Mouse (Mus musculus): ENCODE measurements around the gene Pak4. TPM values are rescaled to one million over a fixed set of nuclear protein-coding genes. Genes with fewer than 3 reads are reported as not detected.
"Not testable (repeated sequence)": the region's sequence is repeated elsewhere in the genome, so short reads cannot be mapped to it uniquely, and the experiment has no call there.

The Pak4 gene
- polyA plus RNA-seq, 1 experiment from 2014 or later, result 15.6 TPM

DNA sequence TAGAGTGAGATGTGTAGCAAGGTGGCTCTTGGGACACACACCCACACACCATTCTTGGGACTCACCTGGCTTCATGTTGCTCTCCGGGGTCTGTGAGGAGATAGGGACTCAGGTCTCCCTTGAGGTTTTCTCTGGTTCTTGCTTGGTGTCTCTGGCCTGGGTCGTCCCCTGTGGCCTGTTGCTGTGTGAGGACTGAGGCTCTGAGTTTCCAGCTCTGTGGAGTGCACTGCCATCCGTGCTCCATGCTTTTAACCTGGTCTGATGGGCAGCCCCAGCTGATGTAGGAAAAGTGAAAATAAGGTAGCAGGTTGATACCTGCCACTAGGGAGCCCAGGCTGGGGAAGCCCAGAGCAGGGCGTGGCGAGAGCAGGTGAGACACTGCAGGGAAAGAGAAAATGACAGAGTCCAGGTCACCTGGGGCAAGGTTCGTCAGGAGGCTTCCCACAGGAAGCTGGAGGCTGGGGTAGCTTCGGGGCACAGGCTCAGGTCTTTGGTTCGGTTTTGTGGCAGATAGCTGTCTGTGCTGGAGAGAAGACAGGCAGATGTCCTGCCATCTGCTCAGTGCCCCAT lies 87.5 kb downstream of the Pak4 start, which contains the start of gene Ifnl2:
Ifnl2 (minus strand) TSS at position 51 of the 570 bp plus-strand sequence.
- not testable (repeated sequence) for H3K4me1 ChIP-seq (ENCODE audit: control insufficient read depth, insufficient read depth, low read length); H3K36me3 ChIP-seq (ENCODE audit: control insufficient read depth, insufficient read depth, low read length); H3K27me3 ChIP-seq (ENCODE audit: control insufficient read depth, insufficient read depth, low read length); H3K27ac ChIP-seq (replicated peaks; ENCODE audit: low read depth, low read length); ATAC-seq (ENCODE audit: low FRiP score, low TSS enrichment); H3K4me3 ChIP-seq (replicated peaks; ENCODE audit: low read depth, low read length); DNase-seq; H3K4me2 ChIP-seq (ENCODE audit: low read length); H3K9me3 ChIP-seq (ENCODE audit: control insufficient read depth, low read length); H3K9ac ChIP-seq (replicated peaks; ENCODE audit: low read length)
- 67% methylated on average over 8 of the region's 8 CpGs for WGBS

- H3K27ac ChIP-seq (replicated peaks; ENCODE audit: low read depth, low read length); DNase-seq; H3K4me1 ChIP-seq (ENCODE audit: control insufficient read depth, insufficient read depth, low read length); H3K27me3 ChIP-seq (ENCODE audit: control insufficient read depth, insufficient read depth, low read length); H3K9me3 ChIP-seq (ENCODE audit: control insufficient read depth, low read length); H3K4me2 ChIP-seq (ENCODE audit: low read length); H3K9ac ChIP-seq (replicated peaks; ENCODE audit: low read length); H3K4me3 ChIP-seq (replicated peaks; ENCODE audit: low read depth, low read length); H3K36me3 ChIP-seq (ENCODE audit: control insufficient read depth, insufficient read depth, low read length); ATAC-seq (ENCODE audit: low FRiP score, low TSS enrichment): not testable (repeated sequence)
- 50% methylated on average over 1 of the region's 2 CpGs for WGBS
Observed at GRCm38 (mm10) chr7:28509121-28509520, 88.9 kb downstream of the Pak4 start.

Small RNAs within 50 kb of the gene (microRNA-seq; reads per million reads assigned to microRNA genes)
- gene Mir7049, result 1.0 reads per million

Other genes starting within 250 kb of the Pak4 start
- gene Rps16, start 247.5 kb downstream of the Pak4 start, polyA plus RNA-seq (2014; fragmentation: Nextera tagmentation; extraction: Ambion mirVana), result 580 and 617 TPM in 2 replicates
- gene Plekhg2, start 225.6 kb downstream of the Pak4 start, polyA plus RNA-seq (2014; fragmentation: Nextera tagmentation; extraction: Ambion mirVana), result 17.7 and 22.9 TPM in 2 replicates
- gene Zfp36, start 217.9 kb downstream of the Pak4 start, polyA plus RNA-seq (2014; fragmentation: Nextera tagmentation; extraction: Ambion mirVana), result 1.8 and 3.4 TPM in 2 replicates
- 38.3 and 47.9 TPM in 2 replicates for gene Med29, start 205.5 kb downstream of the Pak4 start, polyA plus RNA-seq (2014; fragmentation: Nextera tagmentation; extraction: Ambion mirVana)
- 78.0 and 81.9 TPM in 2 replicates for gene Paf1, start 205.2 kb downstream of the Pak4 start, polyA plus RNA-seq (2014; fragmentation: Nextera tagmentation; extraction: Ambion mirVana)
- 1.7 and 5.1 TPM in 2 replicates for gene Gmfg, start 160.7 kb downstream of the Pak4 start, polyA plus RNA-seq (2014; fragmentation: Nextera tagmentation; extraction: Ambion mirVana)
- gene Lrfn1, start 146.2 kb downstream of the Pak4 start, polyA plus RNA-seq (2014; fragmentation: Nextera tagmentation; extraction: Ambion mirVana), result 18.3 and 19.9 TPM in 2 replicates
- not detected in 2 replicates for gene Ifnl2, start 87.7 kb downstream of the Pak4 start, polyA plus RNA-seq (2014; fragmentation: Nextera tagmentation; extraction: Ambion mirVana)
- not detected in 2 replicates for gene Ifnl3, start 75.3 kb downstream of the Pak4 start, polyA plus RNA-seq (2014; fragmentation: Nextera tagmentation; extraction: Ambion mirVana)
- not detected in 2 replicates for gene Sycn, start 57.3 kb downstream of the Pak4 start, polyA plus RNA-seq (2014; fragmentation: Nextera tagmentation; extraction: Ambion mirVana)
- gene Nccrp1, start 50.9 kb downstream of the Pak4 start, polyA plus RNA-seq (2014; fragmentation: Nextera tagmentation; extraction: Ambion mirVana), result 0.13 TPM in 1 of 2 replicates, not detected in the other
- gene Samd4b, start within 50 bp of the Pak4 start, polyA plus RNA-seq (2014; fragmentation: Nextera tagmentation; extraction: Ambion mirVana), result 27.2 and 29.5 TPM in 2 replicates
- not detected in 2 replicates for gene Acp7, start 33.1 kb upstream of the Pak4 start, polyA plus RNA-seq (2014; fragmentation: Nextera tagmentation; extraction: Ambion mirVana)
- 7.8 and 10.6 TPM in 2 replicates for gene Fbxo27, start 94.7 kb upstream of the Pak4 start, polyA plus RNA-seq (2014; fragmentation: Nextera tagmentation; extraction: Ambion mirVana)
- gene Fbxo17, start 118.6 kb upstream of the Pak4 start, polyA plus RNA-seq (2014; fragmentation: Nextera tagmentation; extraction: Ambion mirVana), result 1.6 and 2.9 TPM in 2 replicates
- gene Mrps12, start 143.6 kb upstream of the Pak4 start, polyA plus RNA-seq (2014; fragmentation: Nextera tagmentation; extraction: Ambion mirVana), result 108 and 128 TPM in 2 replicates
- gene Sars2, start 143.8 kb upstream of the Pak4 start, polyA plus RNA-seq (2014; fragmentation: Nextera tagmentation; extraction: Ambion mirVana), result 16.8 TPM in 2 replicates
- 0.22 TPM in 1 of 2 replicates, not detected in the other for gene Ccer2, start 158.0 kb upstream of the Pak4 start, polyA plus RNA-seq (2014; fragmentation: Nextera tagmentation; extraction: Ambion mirVana)
- 104 and 110 TPM in 2 replicates for gene Sirt2, start 168.6 kb upstream of the Pak4 start, polyA plus RNA-seq (2014; fragmentation: Nextera tagmentation; extraction: Ambion mirVana)
- 55.9 and 66.2 TPM in 2 replicates for gene Nfkbib, start 169.3 kb upstream of the Pak4 start, polyA plus RNA-seq (2014; fragmentation: Nextera tagmentation; extraction: Ambion mirVana)
- gene Rinl, start 190.8 kb upstream of the Pak4 start, polyA plus RNA-seq (2014; fragmentation: Nextera tagmentation; extraction: Ambion mirVana), result 1.1 and 2.4 TPM in 2 replicates
- gene Hnrnpl, start 210.4 kb upstream of the Pak4 start, polyA plus RNA-seq (2014; fragmentation: Nextera tagmentation; extraction: Ambion mirVana), result 168 and 170 TPM in 2 replicates
- gene Ech1, start 227.0 kb upstream of the Pak4 start, polyA plus RNA-seq (2014; fragmentation: Nextera tagmentation; extraction: Ambion mirVana), result 62.4 and 78.1 TPM in 2 replicates
- gene Lgals4, start 235.7 kb upstream of the Pak4 start, polyA plus RNA-seq (2014; fragmentation: Nextera tagmentation; extraction: Ambion mirVana), result 1.7 and 3.3 TPM in 2 replicates

Measured in midbrain, embryonic 14.5 days (tissue).